In genomic region chr14:25377554-25377899, GRCm38 (mm10) we compare ENCODE assay signal across 8 mouse cellular contexts.
DNase-seq lines count a peak whose midpoint lies in the region; ATAC-seq and TF ChIP-seq lines count a peak whose summit lies in the region.

No protein-coding gene starts in this region.

- DNase-seq in cerebellum, adult 2 months = no peak
- no peak for DNase-seq in cerebellum, postnatal 14 days
- DNase-seq in forebrain, postnatal 0 days = no peak
- DNase-seq in liver, embryonic 14.5 days (ENCODE audit: low read depth in 3 of 3, low spot score in 3 of 3) = no peak
- DNase-seq in ovary, postnatal 14 days (ENCODE audit: low spot score) = no peak
- no peak for DNase-seq in adrenal gland, adult 2 months
- DNase-seq in layer of hippocampus, adult 9-10 months (ENCODE audit: low spot score) = no peak

- no peak for TF ChIP-seq CTCF in cerebellum, adult 2 months (IDR thresholded peaks at IDR 0.05; ENCODE audit: borderline replicate concordance, insufficient read depth, low read depth, low read length)
- TF ChIP-seq CTCF in C2C12 (IDR thresholded peaks at IDR 0.05; ENCODE audit: control insufficient read depth, insufficient read depth, insufficient read length) = no peak
- TF ChIP-seq CTCF in forebrain, postnatal 0 days (IDR thresholded peaks at IDR 0.05; ENCODE audit: low read depth) = no peak
- TF ChIP-seq CTCF in liver, embryonic 14.5 days (IDR thresholded peaks at IDR 0.05; ENCODE audit: low read depth) = no peak

- no peaks in the 10 kb centered on the region for H3K9me3 ChIP-seq in forebrain, postnatal 0 days (ENCODE audit: low read length)
- H3K9me3 ChIP-seq in liver, embryonic 14.5 days (ENCODE audit: control insufficient read depth, low read length) = no peaks in the 10 kb centered on the region

- WGBS in cerebellum, adult 2 months = 3% methylated on average over 8 of the region's 8 CpGs
- 1% methylated on average over 8 of the region's 8 CpGs for WGBS in forebrain, postnatal 0 days
- 14% methylated on average over 8 of the region's 8 CpGs for WGBS in liver, embryonic 14.5 days (ENCODE audit: insufficient replicate concordance)

- no peaks in the 10 kb centered on the region for H3K27me3 ChIP-seq in cerebellum, adult 2 months (ENCODE audit: control insufficient read depth, insufficient read depth, low read length)
- no peaks in the 10 kb centered on the region for H3K27me3 ChIP-seq in C2C12 (ENCODE audit: control insufficient read depth, insufficient read depth, insufficient read length)
- H3K27me3 ChIP-seq in forebrain, postnatal 0 days (ENCODE audit: insufficient read depth, low read length) = no peaks in the 10 kb centered on the region
- H3K27me3 ChIP-seq in liver, embryonic 14.5 days (ENCODE audit: control insufficient read depth, insufficient read depth, low read length) = peaks cover 22% of the 10 kb centered on the region

- H3K4me3 ChIP-seq in cerebellum, adult 2 months (replicated peaks; ENCODE audit: insufficient read depth, low read depth, low read length) = peak overlapping the region; percentile 9
- H3K4me3 ChIP-seq in C2C12 (ENCODE audit: insufficient read depth, poor library complexity, severe bottlenecking) = peak overlapping the region; percentile 44
- H3K4me3 ChIP-seq in forebrain, postnatal 0 days (ENCODE audit: low read depth, low read length) = peak overlapping the region; percentile 40
- peak overlapping the region in 1 of 2 experiments; percentile 46; a peak in 2 of 4 replicates for H3K4me3 ChIP-seq in liver, embryonic 14.5 days (ENCODE audit: insufficient read depth in 1 of 2, low read depth in 2 of 2, low read length in 2 of 2)

- H3K36me3 ChIP-seq in C2C12 (ENCODE audit: control insufficient read depth, insufficient read depth) = no peaks in the 10 kb centered on the region
- H3K36me3 ChIP-seq in forebrain, postnatal 0 days (ENCODE audit: insufficient read depth) = no peaks in the 10 kb centered on the region
- no peaks in the 10 kb centered on the region for H3K36me3 ChIP-seq in liver, embryonic 14.5 days (replicated peaks; ENCODE audit: control insufficient read depth, insufficient read depth, low read depth)

- H3K27ac ChIP-seq in cerebellum, adult 2 months (ENCODE audit: insufficient read depth, low read length) = peak overlapping the region; percentile 82
- H3K27ac ChIP-seq in forebrain, postnatal 0 days (ENCODE audit: low read depth, low read length) = peak overlapping the region; percentile 99
- H3K27ac ChIP-seq in liver, embryonic 14.5 days = no peak overlapping the region

- H3ac ChIP-seq in C2C12 (ENCODE audit: control insufficient read depth, insufficient read length, low read depth) = peak overlapping the region; percentile 74

- H3K79me2 ChIP-seq in C2C12 (ENCODE audit: control insufficient read depth, insufficient read depth) = peaks cover 22% of the 10 kb centered on the region

- peaks cover 54% of the 10 kb centered on the region for H3K4me1 ChIP-seq in cerebellum, adult 2 months (ENCODE audit: control insufficient read depth, insufficient read depth, low read length)
- peaks cover 19% of the 10 kb centered on the region for H3K4me1 ChIP-seq in forebrain, postnatal 0 days (ENCODE audit: insufficient read depth)
- peaks cover 0 to 10% of the 10 kb centered on the region in 2 experiments; a peak in 2 of 4 replicates for H3K4me1 ChIP-seq in liver, embryonic 14.5 days (replicated peaks; ENCODE audit: control insufficient read depth in 2 of 2, insufficient read depth in 2 of 2, low read length in 1 of 2)

- H3K4me2 ChIP-seq in forebrain, postnatal 0 days (ENCODE audit: low read depth) = peak overlapping the region; percentile 86
- H3K4me2 ChIP-seq in liver, embryonic 14.5 days (ENCODE audit: low read depth) = peak overlapping the region; percentile 59

- TF ChIP-seq POLR2A in cerebellum, adult 2 months (IDR thresholded peaks at IDR 0.05; ENCODE audit: borderline replicate concordance, insufficient read depth, low read length) = no peak

- peak; percentile 89 for ATAC-seq in forebrain, postnatal 0 days
- 0 out of 2 replicates have a peak, but pooled peaks have one; percentile 27 for ATAC-seq in liver, embryonic 14.5 days (ENCODE audit: insufficient read depth)

- no peaks in the 10 kb centered on the region for H3K79me3 ChIP-seq in C2C12 (ENCODE audit: low read depth)

- peak overlapping the region; percentile 90 for H3K9ac ChIP-seq in forebrain, postnatal 0 days
- H3K9ac ChIP-seq in liver, embryonic 14.5 days (replicated peaks) = no peak overlapping the region

- TF ChIP-seq EP300 in liver, embryonic 14.5 days (IDR thresholded peaks at IDR 0.05; ENCODE audit: low read depth) = no peak

TF ChIP-seq in C2C12, 6 proteins besides CTCF, POLR2A, EP300 and RAD21:
- TF ChIP-seq MYOD1 (IDR thresholded peaks at IDR 0.05; ENCODE audit: control insufficient read depth, insufficient read length, low read depth) (no peak), CEBPB (IDR thresholded peaks at IDR 0.05; ENCODE audit: low read depth) (no peak), USF1 (IDR thresholded peaks at IDR 0.05; ENCODE audit: low read depth) (no peak), FOSL1 (IDR thresholded peaks at IDR 0.05; ENCODE audit: insufficient read depth, low read length, poor library complexity, severe bottlenecking) (no peak), MYOG (IDR thresholded peaks at IDR 0.05; ENCODE audit: control insufficient read depth, extremely low read depth, insufficient read length) (no peak), MAX (IDR thresholded peaks at IDR 0.05) (no peak)
